Mouse (Mus musculus) kidney, postnatal 0 days (tissue): ENCODE measurements around the gene N6amt1. TPM values are rescaled to one million over a fixed set of nuclear protein-coding genes. Genes with fewer than 3 reads are reported as not detected.
A peak's percentile ranks its signal among the peaks of the same experiment; 100 is the strongest.

Experiments used
- ATAC-seq: fragments of 200-750 bp; cut with Nextera tagmentation; replicated peaks from 2 replicates; pipeline ENCODE4 v1.8.0; 2017; ENCODE audit warnings: low read depth, moderate number of reproducible peaks, moderate TSS enrichment, moderate library complexity; ENCODE audit not compliant: low FRiP score
- DNase-seq: peaks from one replicate; pipeline ENCODE4 v3.0.0-alpha.2; 2016; ENCODE audit warnings: low spot score
- H3K27ac ChIP-seq: fragments of 300-500 bp; sonication (generic); 2 replicates; pipeline ENCODE4 v1.5.1; 2014; ENCODE audit warnings: mild to moderate bottlenecking
- H3K27me3 ChIP-seq: fragments of 300-500 bp; sonication (generic); 2 replicates; pipeline ENCODE4 v1.6.1; 2014; ENCODE audit warnings: low read length, mixed read lengths; ENCODE audit not compliant: insufficient read depth
- H3K36me3 ChIP-seq: fragments of 300-500 bp; sonication (generic); 2 replicates; pipeline ENCODE4 v1.6.1; 2014; ENCODE audit warnings: low read length, mixed read lengths; ENCODE audit not compliant: insufficient read depth
- H3K4me1 ChIP-seq: fragments of 300-500 bp; sonication (generic); replicated peaks from 2 replicates; pipeline ENCODE4 v1.6.1; 2014; ENCODE audit warnings: antibody characterized with exemption, low read length, mixed read lengths; ENCODE audit not compliant: insufficient read depth
- H3K4me2 ChIP-seq: fragments of 300-500 bp; sonication (generic); 2 replicates; pipeline ENCODE4 v1.6.1; 2014; ENCODE audit warnings: mild to moderate bottlenecking, low read length, moderate library complexity, mixed read lengths
- H3K4me3 ChIP-seq: fragments of 300-500 bp; sonication (generic); replicated peaks from 2 replicates; pipeline ENCODE4 v1.5.1; 2014; ENCODE audit warnings: low read depth, low read length
- H3K9ac ChIP-seq: fragments of 300-500 bp; sonication (generic); 2 replicates; pipeline ENCODE4 v1.6.1; 2014; ENCODE audit warnings: low read depth, low read length
- H3K9me3 ChIP-seq: fragments of 300-500 bp; sonication (generic); replicated peaks from 2 replicates; pipeline ENCODE4 v1.6.1; 2016; ENCODE audit warnings: low read length, inconsistent platforms, mixed read lengths
- CTCF ChIP-seq: IDR thresholded peaks from 2 replicates; pipeline ENCODE4 v1.5.1; 2016; ENCODE audit warnings: antibody characterized with exemption, low read depth, mild to moderate bottlenecking, moderate library complexity
- WGBS: fragments of 180-500 bp; shearing (Covaris S2); extraction: QIAGEN DNeasy Blood & Tissue Kit; methylation state at CpG from one replicate; pipeline ENCODE4 v1.1.7; 2014; 5-methylcytosine and 5-hydroxymethylcytosine counted together
- polyA plus RNA-seq: library from polyadenylated mRNA; unstranded; fragments of >200 nt; fragmentation: Nextera tagmentation; extraction: Ambion mirVana; gene quantifications from 2 replicates; pipeline ENCODE4 v1.2.1, GENCODE M21; 2015

The N6amt1 gene
- polyA plus RNA-seq, 1 experiment from 2014 or later = 27.2 TPM

- peaks cover 5% of the 10 kb centered on the region; the same call in 1 of the 2 replicates for H3K4me1 ChIP-seq
These were observed 2.4 kb upstream of the N6amt1 start for GRCm38 (mm10) chr16:87351386-87352105.

DNA sequence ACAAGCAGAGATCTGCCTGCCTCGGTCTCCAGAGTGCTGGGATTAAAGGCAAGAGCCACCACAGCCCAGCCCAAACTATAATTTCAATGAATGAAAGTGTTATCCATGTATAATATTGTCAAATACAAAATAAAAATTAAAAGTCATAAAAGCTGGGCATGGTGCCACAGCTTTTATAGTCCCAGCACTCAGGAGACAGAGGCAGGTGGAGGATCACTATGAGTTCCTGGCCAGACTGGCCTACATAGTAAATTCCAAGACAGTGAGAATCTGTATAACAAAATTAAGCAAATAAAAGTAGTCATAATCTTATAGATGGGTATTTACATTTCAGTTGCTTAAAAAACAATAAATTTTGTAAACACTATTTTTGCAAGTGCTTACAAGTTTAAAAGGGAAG lies 380 bp upstream of the N6amt1 start:
- Histone ChIP-seq H3K9ac (no peak overlapping the region), H3K36me3 (peaks cover 11% of the 10 kb centered on the region), H3K27ac (no peak overlapping the region), H3K9me3 (no peaks in the 10 kb centered on the region), H3K4me3 (peak overlapping the region; percentile 81; the same call in 1 of the 2 replicates), H3K27me3 (no peaks in the 10 kb centered on the region), H3K4me1 (peaks cover 5% of the 10 kb centered on the region; the same call in 1 of the 2 replicates), H3K4me2 (peak overlapping the region; percentile 55)
- 93% methylated on average over 1 of the region's 1 CpGs for WGBS
- no peak for ATAC-seq
- no peak for TF ChIP-seq CTCF
- DNase-seq = no peak

More at GRCm38 (mm10) chr16:87351386-87352105, 2.4 kb upstream of the N6amt1 start:
- Histone ChIP-seq H3K9me3 (no peaks in the 10 kb centered on the region), H3K4me3 (no peak overlapping the region), H3K27ac (no peak overlapping the region), H3K27me3 (no peaks in the 10 kb centered on the region), H3K4me2 (no peak overlapping the region), H3K9ac (no peak overlapping the region), H3K36me3 (peaks cover 5% of the 10 kb centered on the region; the same call in 1 of the 2 replicates)
- DNase-seq (no peak), ATAC-seq (no peak)
- 80% methylated on average over 5 of the region's 5 CpGs for WGBS
- no peak for TF ChIP-seq CTCF

DNA sequence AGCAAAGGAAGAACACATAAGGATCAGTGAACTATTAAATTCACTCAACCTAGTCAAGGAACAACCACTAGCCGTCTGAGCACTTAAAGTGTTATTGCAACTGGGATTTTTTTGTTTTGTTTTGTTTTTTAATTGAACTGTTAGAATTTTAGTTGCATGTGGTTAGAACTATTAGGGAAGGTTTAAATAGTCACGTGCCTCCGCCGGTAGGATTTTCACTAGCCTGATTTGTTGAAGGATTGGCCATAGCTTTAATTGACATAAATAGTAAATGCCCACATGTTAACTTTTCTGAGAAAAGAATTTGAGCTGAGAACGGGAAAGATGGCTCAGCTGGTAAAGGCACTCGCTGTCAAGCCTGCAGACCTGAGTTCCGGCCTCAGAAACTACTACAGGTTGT lies 763 bp downstream of the N6amt1 start:
- WGBS = 65% methylated on average over 7 of the region's 7 CpGs
- TF ChIP-seq CTCF = no peak
- ATAC-seq (peak; percentile 14; the same call in 1 of the 2 replicates), DNase-seq (no peak)
- peak overlapping the region; percentile 98; the same call in 1 of the 2 replicates for H3K27ac ChIP-seq
- H3K4me1 ChIP-seq = peaks cover 5% of the 10 kb centered on the region; the same call in 1 of the 2 replicates
- H3K9me3 ChIP-seq = no peaks in the 10 kb centered on the region
- no peaks in the 10 kb centered on the region for H3K27me3 ChIP-seq
- peak overlapping the region; percentile 81 for H3K4me3 ChIP-seq
- peaks cover 14% of the 10 kb centered on the region for H3K36me3 ChIP-seq
- H3K4me2 ChIP-seq = peak overlapping the region; percentile 55
- no peak overlapping the region for H3K9ac ChIP-seq

DNA sequence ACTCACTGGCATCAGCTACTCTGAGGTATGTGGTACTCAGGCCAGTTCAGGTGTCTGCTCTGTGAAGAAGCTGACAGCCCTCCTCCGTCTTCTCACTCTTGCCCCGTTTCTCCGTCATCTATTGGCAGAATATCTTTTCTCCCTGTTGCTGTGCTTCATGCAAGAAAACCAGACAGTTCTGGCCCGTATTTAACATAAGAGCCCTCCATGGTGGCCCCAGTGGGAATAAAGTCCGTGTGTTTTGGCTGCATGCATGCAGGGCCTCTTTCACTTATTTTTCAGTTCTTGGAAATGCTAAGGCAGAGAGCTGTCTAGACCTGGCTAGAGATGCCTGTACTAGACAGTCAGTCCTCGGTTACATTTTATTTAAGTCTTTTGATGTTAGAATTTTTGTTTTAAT lies 6.1 kb downstream of the N6amt1 start:
- H3K9me3 ChIP-seq = no peaks in the 10 kb centered on the region
- no peak for DNase-seq
- 85% methylated on average over 6 of the region's 6 CpGs for WGBS
- no peak for TF ChIP-seq CTCF
- H3K27ac ChIP-seq = no peak overlapping the region
- H3K27me3 ChIP-seq = no peaks in the 10 kb centered on the region
- H3K4me1 ChIP-seq = no peaks in the 10 kb centered on the region
- H3K4me2 ChIP-seq = no peak overlapping the region
- no peak for ATAC-seq
- H3K4me3 ChIP-seq = no peak overlapping the region
- no peak overlapping the region for H3K9ac ChIP-seq
- H3K36me3 ChIP-seq = peaks cover 42% of the 10 kb centered on the region

GRCm38 (mm10) chr16:87364231-87364630 lies 10.2 kb downstream of the N6amt1 start:
- H3K4me1 ChIP-seq = no peaks in the 10 kb centered on the region
- peaks cover 42% of the 10 kb centered on the region for H3K36me3 ChIP-seq
- WGBS = 83% methylated on average over 4 of the region's 4 CpGs
- H3K9me3 ChIP-seq = no peaks in the 10 kb centered on the region
- H3K4me3 ChIP-seq = no peak overlapping the region
- H3K4me2 ChIP-seq = no peak overlapping the region
- H3K27ac ChIP-seq = no peak overlapping the region
- no peaks in the 10 kb centered on the region for H3K27me3 ChIP-seq
- TF ChIP-seq CTCF = no peak
- DNase-seq (peak; percentile 10), ATAC-seq (no peak)
- no peak overlapping the region for H3K9ac ChIP-seq

GRCm38 (mm10) chr16:87366035-87366434 lies 12.1 kb downstream of the N6amt1 start:
- WGBS = 39% methylated on average over 10 of the region's 10 CpGs
- Histone ChIP-seq H3K4me3 (0 out of 2 replicates have a peak overlapping the region, but pooled peaks have one; percentile 8), H3K9ac (peak overlapping the region; percentile 27; the same call in 1 of the 2 replicates), H3K36me3 (peaks cover 42% of the 10 kb centered on the region), H3K27ac (peak overlapping the region; percentile 77), H3K4me1 (no peaks in the 10 kb centered on the region), H3K9me3 (no peaks in the 10 kb centered on the region), H3K4me2 (peak overlapping the region; percentile 21; the same call in 1 of the 2 replicates), H3K27me3 (no peaks in the 10 kb centered on the region)
- ATAC-seq (peak; percentile 80), DNase-seq (peak; percentile 33)
- no peak for TF ChIP-seq CTCF
